Mouse (Mus musculus): ENCODE data around the gene Dimt1. TPM values are rescaled to one million over a fixed set of nuclear protein-coding genes. Genes with fewer than 3 reads are reported as not detected.
"Not testable (repeated sequence)": the region's sequence is repeated elsewhere in the genome, so short reads cannot be mapped to it uniquely, and the experiment has no call there.

Gene Dimt1
- 28.5 and 31.7 TPM in 2 replicates for total RNA-seq (2017)

DNA sequence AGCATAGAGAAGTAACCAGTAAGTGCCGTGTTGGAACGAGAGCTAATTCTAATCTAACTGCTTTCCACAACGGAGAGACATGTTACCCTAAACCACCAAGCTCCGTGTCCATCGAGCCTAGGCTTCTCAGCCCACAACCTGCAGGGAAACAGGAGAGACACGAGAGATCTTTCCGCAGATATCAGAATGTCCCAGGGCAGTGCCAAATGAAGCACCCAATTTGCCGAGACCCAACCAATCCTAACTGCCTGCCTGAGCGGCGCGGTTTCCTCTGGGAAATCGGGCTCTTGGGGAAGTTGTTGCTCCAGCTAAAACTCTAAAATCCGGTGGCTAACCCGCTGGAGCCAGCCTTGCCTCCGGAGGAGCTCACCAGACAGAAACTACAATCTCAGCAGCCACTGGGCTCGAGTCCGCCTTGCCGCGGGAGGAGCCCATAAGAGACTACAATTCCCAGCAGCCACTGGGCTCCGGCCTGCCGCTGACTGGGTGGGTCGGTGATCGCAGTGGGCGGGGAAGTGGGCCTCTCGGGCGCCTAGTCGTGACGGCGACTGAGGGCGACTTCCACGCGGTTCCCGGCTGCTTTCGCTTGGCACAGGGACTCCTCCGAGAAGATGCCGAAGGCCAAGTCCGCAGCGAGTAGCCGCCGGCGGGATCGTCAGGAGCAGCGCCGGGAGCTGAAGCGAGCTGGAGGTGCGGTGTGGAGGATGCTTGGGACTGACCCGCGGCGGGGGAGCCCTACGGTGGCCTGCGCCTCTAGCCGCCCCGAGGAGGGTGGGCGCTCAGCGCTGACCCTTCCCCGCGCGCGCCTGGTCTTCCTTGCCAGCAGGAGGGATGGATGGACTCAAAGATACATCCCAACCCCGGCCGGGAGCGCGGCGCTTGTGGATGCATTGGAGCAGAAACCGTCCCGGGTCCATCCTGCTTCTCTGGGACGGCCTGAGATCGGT, at the start of gene Dimt1:
TSS of gene Dimt1 (plus strand) at position 534 of the 947 bp plus-strand sequence.
- ATAC-seq (replicated peaks in 1 of 2; ENCODE audit: insufficient read depth in 1 of 2, low FRiP score in 2 of 2, low TSS enrichment in 1 of 2, low read depth in 1 of 2, poor library complexity in 2 of 2, severe bottlenecking in 2 of 2), result peak; percentile 100

GRCm38 (mm10) chr13:106904637-106905036, 42.3 kb upstream of the Dimt1 start:
- ATAC-seq (replicated peaks in 1 of 2; ENCODE audit: insufficient read depth in 1 of 2, low FRiP score in 2 of 2, low TSS enrichment in 1 of 2, low read depth in 1 of 2, poor library complexity in 2 of 2, severe bottlenecking in 2 of 2), result no peak

DNA sequence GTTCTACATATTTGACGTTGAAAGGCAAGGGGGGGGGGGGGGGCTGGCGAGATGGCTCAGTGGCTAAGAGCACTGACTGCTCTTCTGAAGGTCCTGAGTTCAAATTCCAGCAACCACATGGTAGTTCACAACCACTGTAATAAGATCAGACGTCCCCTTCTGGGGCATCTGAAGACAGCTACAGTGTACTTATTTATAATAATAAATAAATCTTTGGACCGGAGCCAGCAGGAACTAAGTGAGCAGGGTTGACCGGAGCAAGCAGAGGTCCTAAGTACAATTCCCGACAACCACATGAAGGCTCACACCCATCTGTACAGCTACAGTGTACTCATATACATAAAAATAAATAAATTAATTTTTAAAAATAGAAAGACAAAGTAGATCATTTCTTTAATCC, 41.8 kb upstream of the Dimt1 start:
- not testable (repeated sequence) for ATAC-seq (replicated peaks in 1 of 2; ENCODE audit: insufficient read depth in 1 of 2, low FRiP score in 2 of 2, low TSS enrichment in 1 of 2, low read depth in 1 of 2, poor library complexity in 2 of 2, severe bottlenecking in 2 of 2)

GRCm38 (mm10) chr13:106907273-106907672, 39.7 kb upstream of the Dimt1 start:
- no peak for ATAC-seq (replicated peaks in 1 of 2; ENCODE audit: insufficient read depth in 1 of 2, low FRiP score in 2 of 2, low TSS enrichment in 1 of 2, low read depth in 1 of 2, poor library complexity in 2 of 2, severe bottlenecking in 2 of 2)

DNA sequence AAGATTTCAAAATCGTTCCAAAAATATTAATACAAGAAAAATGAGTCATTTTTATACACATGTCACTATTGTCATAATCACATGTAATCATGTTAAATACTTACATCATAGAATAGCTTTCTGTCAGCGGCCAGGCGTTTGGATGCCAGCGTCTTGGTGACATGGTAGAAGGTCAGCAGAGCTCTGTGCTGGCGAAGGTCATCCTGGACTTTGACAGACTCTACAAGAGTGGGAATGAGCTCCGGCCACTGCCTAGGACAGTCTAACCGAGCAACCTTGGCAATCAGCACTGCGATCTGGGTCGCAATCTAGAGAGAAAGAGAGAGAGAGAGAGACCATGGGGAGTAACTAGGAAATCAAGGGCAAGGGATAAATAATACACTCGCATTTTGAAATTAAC, 36.8 kb upstream of the Dimt1 start:
- ATAC-seq (replicated peaks in 1 of 2; ENCODE audit: insufficient read depth in 1 of 2, low FRiP score in 2 of 2, low TSS enrichment in 1 of 2, low read depth in 1 of 2, poor library complexity in 2 of 2, severe bottlenecking in 2 of 2), result no peak

- no peak for ATAC-seq (replicated peaks in 1 of 2; ENCODE audit: insufficient read depth in 1 of 2, low FRiP score in 2 of 2, low TSS enrichment in 1 of 2, low read depth in 1 of 2, poor library complexity in 2 of 2, severe bottlenecking in 2 of 2)
These were observed 33.7 kb upstream of the Dimt1 start for GRCm38 (mm10) chr13:106913125-106913736.

- peak; percentile 42 to 48; a peak in 1 of 4 replicates for ATAC-seq (replicated peaks in 1 of 2; ENCODE audit: insufficient read depth in 1 of 2, low FRiP score in 2 of 2, low TSS enrichment in 1 of 2, low read depth in 1 of 2, poor library complexity in 2 of 2, severe bottlenecking in 2 of 2)
These were observed 28.4 kb upstream of the Dimt1 start for GRCm38 (mm10) chr13:106918322-106919050.

- not testable (repeated sequence) for ATAC-seq (replicated peaks in 1 of 2; ENCODE audit: insufficient read depth in 1 of 2, low FRiP score in 2 of 2, low TSS enrichment in 1 of 2, low read depth in 1 of 2, poor library complexity in 2 of 2, severe bottlenecking in 2 of 2)
These were observed 21.0 kb upstream of the Dimt1 start for GRCm38 (mm10) chr13:106925921-106926320.

- ATAC-seq (replicated peaks in 1 of 2; ENCODE audit: insufficient read depth in 1 of 2, low FRiP score in 2 of 2, low TSS enrichment in 1 of 2, low read depth in 1 of 2, poor library complexity in 2 of 2, severe bottlenecking in 2 of 2), result no peak
These were observed 18.6 kb upstream of the Dimt1 start for GRCm38 (mm10) chr13:106928296-106928695.

GRCm38 (mm10) chr13:106929201-106929600, 17.7 kb upstream of the Dimt1 start:
- no peak for ATAC-seq (replicated peaks in 1 of 2; ENCODE audit: insufficient read depth in 1 of 2, low FRiP score in 2 of 2, low TSS enrichment in 1 of 2, low read depth in 1 of 2, poor library complexity in 2 of 2, severe bottlenecking in 2 of 2)

GRCm38 (mm10) chr13:106935871-106936255, 11.1 kb upstream of the Dimt1 start:
- ATAC-seq (replicated peaks in 1 of 2; ENCODE audit: insufficient read depth in 1 of 2, low FRiP score in 2 of 2, low TSS enrichment in 1 of 2, low read depth in 1 of 2, poor library complexity in 2 of 2, severe bottlenecking in 2 of 2), result no peak

DNA sequence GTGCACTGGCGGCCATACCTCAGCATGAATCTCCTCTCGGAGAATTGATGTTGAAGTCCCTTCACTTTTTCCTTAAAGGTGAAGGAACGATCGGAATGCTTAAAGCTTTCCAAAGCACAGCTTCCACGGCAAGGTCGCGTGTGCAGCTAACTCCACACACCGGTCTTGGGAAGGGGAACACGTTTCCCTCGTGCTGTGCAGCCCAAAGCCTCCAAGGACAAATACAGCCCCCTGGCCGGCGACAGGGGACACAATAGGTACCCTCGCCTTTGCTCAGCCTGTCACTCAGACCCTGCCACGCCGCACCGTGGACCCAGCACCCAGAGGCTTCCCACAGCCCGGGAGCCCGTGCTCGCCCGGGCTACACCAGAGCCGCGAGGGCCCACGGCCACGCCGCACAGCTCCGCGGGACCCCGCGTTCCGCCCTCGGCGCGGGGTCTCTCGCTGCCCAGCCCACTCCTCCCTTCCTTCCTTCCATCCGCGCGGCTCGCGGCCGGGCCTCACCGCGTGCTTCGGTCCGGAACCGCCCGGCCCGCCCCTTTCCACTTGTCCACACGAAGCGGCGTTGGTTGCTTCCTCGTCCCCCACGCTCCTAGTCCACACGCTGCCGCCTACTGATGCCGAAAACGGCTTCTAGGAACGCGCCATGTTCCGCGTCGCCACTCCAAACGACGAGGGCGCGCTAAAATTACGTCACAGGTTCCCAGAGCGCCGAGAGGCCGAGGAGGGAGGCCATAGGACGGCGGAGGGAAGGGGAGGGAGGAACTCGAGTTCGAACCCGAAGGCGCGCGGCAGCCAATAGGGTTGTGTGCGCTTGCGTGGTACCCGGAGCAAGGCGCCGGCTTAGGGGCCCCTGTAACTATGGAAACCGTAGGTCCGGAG, 10.4 kb upstream of the Dimt1 start, which contains the start of gene Ipo11:
TSS of gene Ipo11 (minus strand) at position 703 of the 882 bp plus-strand sequence.
- ATAC-seq (replicated peaks in 1 of 2; ENCODE audit: insufficient read depth in 1 of 2, low FRiP score in 2 of 2, low TSS enrichment in 1 of 2, low read depth in 1 of 2, poor library complexity in 2 of 2, severe bottlenecking in 2 of 2), result peak; percentile 98

DNA sequence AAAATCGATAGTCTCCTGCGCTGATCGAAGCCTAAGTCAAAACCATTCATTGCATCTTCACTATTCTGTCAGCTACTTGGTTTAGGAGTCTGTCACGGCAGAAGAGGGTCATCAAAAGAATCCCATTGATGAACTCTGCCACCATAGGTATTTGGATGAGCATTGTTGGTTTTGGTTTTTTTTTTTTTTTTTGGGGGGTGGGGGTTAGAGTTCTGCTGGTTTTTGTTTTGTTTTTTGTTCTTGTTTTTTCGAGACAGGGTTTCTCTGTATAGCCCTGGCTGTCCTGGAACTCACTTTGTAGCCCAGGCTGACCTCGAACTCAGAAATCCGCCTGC, 9.8 kb upstream of the Dimt1 start:
- no peak for ATAC-seq (replicated peaks in 1 of 2; ENCODE audit: insufficient read depth in 1 of 2, low FRiP score in 2 of 2, low TSS enrichment in 1 of 2, low read depth in 1 of 2, poor library complexity in 2 of 2, severe bottlenecking in 2 of 2)

GRCm38 (mm10) chr13:106941211-106941976, 5.5 kb upstream of the Dimt1 start:
- no peak for ATAC-seq (replicated peaks in 1 of 2; ENCODE audit: insufficient read depth in 1 of 2, low FRiP score in 2 of 2, low TSS enrichment in 1 of 2, low read depth in 1 of 2, poor library complexity in 2 of 2, severe bottlenecking in 2 of 2)

DNA sequence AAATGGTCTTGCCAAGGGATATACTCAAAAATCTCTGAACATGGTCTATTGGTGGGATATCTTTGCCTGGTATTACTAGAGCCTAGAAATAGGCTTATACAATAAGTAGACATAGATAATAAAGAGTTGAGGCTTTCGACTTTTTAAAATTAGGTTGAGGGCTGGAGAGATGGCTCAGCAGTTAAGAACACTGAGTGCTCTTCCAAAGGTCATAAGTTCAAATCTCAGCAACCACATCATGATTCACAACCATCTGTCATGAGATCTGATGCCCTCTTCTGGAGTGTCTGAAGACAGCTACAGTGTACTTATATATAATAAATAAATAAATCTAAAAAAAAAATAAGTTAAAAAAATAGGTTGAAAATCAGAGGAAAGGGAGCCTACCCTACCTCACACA, 4.2 kb upstream of the Dimt1 start:
- ATAC-seq (replicated peaks in 1 of 2; ENCODE audit: insufficient read depth in 1 of 2, low FRiP score in 2 of 2, low TSS enrichment in 1 of 2, low read depth in 1 of 2, poor library complexity in 2 of 2, severe bottlenecking in 2 of 2), result no peak

DNA sequence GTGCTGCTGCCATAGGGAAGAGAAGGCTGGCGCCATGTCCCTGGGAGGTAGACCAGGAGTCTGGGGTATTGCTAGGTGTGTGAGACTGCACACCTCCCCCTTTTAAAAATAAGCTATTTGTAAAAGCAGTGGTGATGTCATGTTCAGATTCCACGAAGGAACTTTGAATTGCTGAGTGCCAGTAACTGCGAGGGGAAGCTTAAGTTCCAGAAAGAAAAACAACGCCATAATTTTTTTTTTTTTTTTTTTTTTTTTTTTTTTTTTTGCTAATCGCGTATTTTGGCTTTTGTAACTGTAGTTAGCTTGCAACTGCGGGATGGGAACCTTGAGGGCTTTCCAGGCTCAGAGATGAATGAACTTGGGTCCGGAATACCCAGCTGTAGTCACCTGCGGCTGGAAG, 1.4 kb upstream of the Dimt1 start:
- ATAC-seq (replicated peaks in 1 of 2; ENCODE audit: insufficient read depth in 1 of 2, low FRiP score in 2 of 2, low TSS enrichment in 1 of 2, low read depth in 1 of 2, poor library complexity in 2 of 2, severe bottlenecking in 2 of 2), result no peak

Data from hematopoietic stem cell, adult 5-6 weeks (primary cell).